Mouse (Mus musculus) ES-E14 (cell line): Measurements from ENCODE around the gene Akt2. TPM values are rescaled to one million over a fixed set of nuclear protein-coding genes. Genes with fewer than 3 reads are reported as not detected.

ENCODE experiments used
- DNase-seq: peaks from one replicate; pipeline ENCODE4 v3.0.0-alpha.2; 2013; ENCODE audit warnings: low read depth, low spot score
- H3K27ac ChIP-seq: 2 replicates; pipeline ENCODE4 v1.5.1; 2012; ENCODE audit warnings: low read depth, mild to moderate bottlenecking, low read length, moderate library complexity, mixed read lengths; ENCODE audit not compliant: poor library complexity, insufficient read depth, severe bottlenecking
- H3K36me3 ChIP-seq: 2 replicates; pipeline ENCODE4 v1.6.1; 2012; ENCODE audit warnings: mild to moderate bottlenecking, low read length, moderate library complexity, mixed read lengths; ENCODE audit not compliant: control insufficient read depth, poor library complexity, insufficient read depth, severe bottlenecking
- H3K4me1 ChIP-seq, 2 experiments: fragments of 150-350 bp in 1 of 2; sonication (generic) in 1 of 2; 2 replicates each; pipeline ENCODE4 v1.6.1; 2012; ENCODE audit warnings: low read length in 2 of 2, mild to moderate bottlenecking in 1 of 2, mixed read lengths in 1 of 2; ENCODE audit not compliant: control insufficient read depth in 2 of 2, insufficient read depth in 2 of 2, poor library complexity in 1 of 2
- H3K4me3 ChIP-seq, 2 experiments: fragments of 150-350 bp in 1 of 2; sonication (generic) in 1 of 2; 2 replicates each; pipeline ENCODE4 v1.5.1; 2012; ENCODE audit warnings: low read length in 2 of 2, low read depth in 1 of 2, mild to moderate bottlenecking in 1 of 2, mixed read lengths in 1 of 2; ENCODE audit not compliant: insufficient read depth in 1 of 2, poor library complexity in 1 of 2, severe bottlenecking in 1 of 2
- H3K9ac ChIP-seq: 2 replicates; pipeline ENCODE4 v1.6.1; 2012; ENCODE audit warnings: low read depth, mild to moderate bottlenecking, low read length, mixed read lengths; ENCODE audit not compliant: poor library complexity, insufficient read depth, severe bottlenecking
- H3K9me3 ChIP-seq: fragments of 150-350 bp; sonication (generic); 2 replicates; pipeline ENCODE4 v1.6.1; 2012; ENCODE audit warnings: low read depth, mild to moderate bottlenecking, low read length; ENCODE audit not compliant: control insufficient read depth, insufficient read depth
- CHD2 ChIP-seq: IDR thresholded peaks from 2 replicates; pipeline ENCODE4 v1.6.1; 2014; ENCODE audit warnings: mild to moderate bottlenecking, low read depth, low read length, inconsistent platforms
- HCFC1 ChIP-seq: IDR thresholded peaks from 2 replicates; pipeline ENCODE4 v1.6.1; 2012; ENCODE audit warnings: low read length, inconsistent platforms, borderline replicate concordance; ENCODE audit not compliant: insufficient read depth
- MAFK ChIP-seq: IDR thresholded peaks from 2 replicates; pipeline ENCODE4 v1.6.1; 2014; ENCODE audit warnings: mild to moderate bottlenecking, low read depth, low read length, inconsistent platforms; ENCODE audit not compliant: insufficient read depth
- ZC3H11A ChIP-seq: IDR thresholded peaks from 2 replicates; pipeline ENCODE4 v1.6.1; 2012; ENCODE audit warnings: low read depth, mild to moderate bottlenecking, inconsistent platforms, low read length, borderline replicate concordance
- ZNF384 ChIP-seq: IDR thresholded peaks from 2 replicates; pipeline ENCODE4 v1.6.1; 2012; ENCODE audit warnings: low read depth, low read length, inconsistent platforms
- in situ Hi-C, 2 experiments: fragments of 600-800 bp; cut with MboI; formaldehyde crosslinking; loops; one replicate each; pipeline ENCODE4 v1.15.1; 2025; ENCODE audit warnings: low sequenced_read_pairs in 2 of 2, inconsistent platforms in 1 of 2; ENCODE audit not compliant: unreplicated experiment in 2 of 2
- total RNA-seq: library from RNA; depleted of rRNA; stranded (reverse); fragments of 300-350 nt; gene quantifications from 2 replicates; pipeline ENCODE4 v1.2.3, GENCODE M21; 2012

Akt2 gene
- total RNA-seq, 1 experiment = 44.8 TPM

DNA sequence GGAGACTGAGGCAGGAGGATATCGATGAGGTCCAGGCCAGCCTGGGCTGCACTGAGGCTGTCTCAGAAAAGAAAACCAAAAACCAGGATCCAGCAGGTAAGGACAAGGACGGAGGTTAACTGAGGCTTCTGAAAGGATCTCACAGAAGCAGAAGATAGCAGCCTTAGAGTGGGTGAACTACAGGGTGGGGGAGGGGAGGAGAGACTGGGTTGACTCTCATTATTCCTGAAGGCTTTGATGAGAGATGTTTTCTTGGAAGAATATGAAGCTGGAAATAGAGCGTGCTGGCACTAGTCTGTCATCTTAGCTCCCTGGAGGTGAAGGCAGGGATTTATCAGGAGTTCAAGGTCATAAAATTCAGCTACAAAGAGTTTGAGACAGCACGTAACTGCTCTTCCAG is 47.5 kb upstream of the Akt2 start:
- Histone ChIP-seq H3K27ac (no peak overlapping the region), H3K9me3 (no peaks in the 10 kb centered on the region), H3K4me3 (no peak overlapping the region), H3K36me3 (peaks cover 23% of the 10 kb centered on the region; the same call in 1 of the 2 replicates), H3K4me1 (peaks cover 3 to 15% of the 10 kb centered on the region in 2 experiments; a peak in 3 of 4 replicates), H3K9ac (no peak overlapping the region)
- no peak for TF ChIP-seq CHD2
- no peak for TF ChIP-seq ZC3H11A
- no peak for TF ChIP-seq HCFC1
- no peak for TF ChIP-seq MAFK
- no peak for TF ChIP-seq ZNF384
- DNase-seq = no peak
- in situ Hi-C loops = no loop called here

DNA sequence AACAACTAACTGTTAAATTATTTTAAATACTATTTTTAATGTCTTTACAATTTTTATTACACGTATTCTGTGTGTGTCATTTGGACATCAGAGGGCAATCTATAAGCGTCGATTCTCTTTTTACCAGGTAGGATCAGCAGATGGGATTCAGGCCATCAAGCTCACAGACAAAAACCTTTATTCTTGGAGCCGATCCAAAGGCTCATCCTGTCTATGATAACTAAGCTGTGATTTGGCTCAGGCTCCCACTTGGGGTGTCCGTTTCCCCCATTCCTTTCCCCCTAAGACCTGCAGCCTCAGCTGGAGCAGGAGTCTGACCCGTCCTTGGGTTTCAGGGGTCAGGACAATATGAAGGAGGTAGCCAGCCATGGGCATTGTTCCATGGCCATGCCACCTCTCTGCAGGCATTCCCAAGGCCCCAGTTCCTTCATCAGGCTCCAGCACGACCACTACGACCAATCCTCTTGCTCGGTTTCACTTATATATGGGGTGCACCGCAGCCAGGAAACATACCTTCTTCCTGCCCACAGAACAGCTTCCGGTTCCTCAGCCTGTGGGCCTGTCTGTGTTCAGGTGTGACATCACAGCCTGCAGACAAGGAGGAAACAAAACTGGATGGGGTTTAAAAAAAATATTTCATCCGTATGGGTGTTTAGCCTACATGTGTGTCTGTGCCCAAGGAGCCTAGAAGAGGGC is 46.5 kb upstream of the Akt2 start:
- Histone ChIP-seq H3K9me3 (no peaks in the 10 kb centered on the region), H3K9ac (no peak overlapping the region), H3K4me1 (peaks cover 3 to 17% of the 10 kb centered on the region in 2 experiments; a peak in 3 of 4 replicates), H3K36me3 (peaks cover 17% of the 10 kb centered on the region; the same call in 1 of the 2 replicates), H3K27ac (no peak overlapping the region), H3K4me3 (no peak overlapping the region)
- DNase-seq = no peak
- TF ChIP-seq ZC3H11A (no peak), MAFK (no peak), ZNF384 (no peak), HCFC1 (no peak), CHD2 (no peak)
- in situ Hi-C loops = no loop called here

DNA sequence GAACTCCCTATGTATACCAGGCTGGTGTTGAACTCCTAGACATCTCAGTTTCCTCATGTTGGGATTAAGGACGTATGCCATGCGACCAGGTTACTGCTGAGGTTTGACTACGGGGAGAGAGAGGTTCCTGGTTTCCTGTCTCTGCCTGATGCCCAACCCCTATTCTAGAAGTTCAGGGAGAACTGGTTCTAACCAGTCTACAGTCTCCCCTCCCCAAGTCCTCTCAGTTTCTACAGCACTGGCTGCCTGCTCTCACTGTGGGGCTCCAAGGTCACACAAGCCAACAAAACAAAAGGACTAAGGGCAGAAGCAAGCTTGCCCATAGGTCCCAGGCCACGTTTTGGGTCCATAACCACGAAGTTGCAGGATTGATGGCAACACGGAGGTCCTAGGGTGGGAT is 41.8 kb upstream of the Akt2 start:
- DNase-seq = peak; percentile 69
- Histone ChIP-seq H3K9ac (peak overlapping the region; percentile 64; the same call in 1 of the 2 replicates), H3K36me3 (0 out of 2 replicates have a peak, but pooled peaks cover 2% of the 10 kb centered on the region), H3K4me1 (peaks cover 4 to 12% of the 10 kb centered on the region in 2 experiments; a peak in 3 of 4 replicates), H3K27ac (peak overlapping the region; percentile 79), H3K4me3 (no peak overlapping the region), H3K9me3 (no peaks in the 10 kb centered on the region)
- TF ChIP-seq CHD2 (no peak), HCFC1 (no peak), ZC3H11A (no peak), MAFK (no peak), ZNF384 (no peak)
- in situ Hi-C loops = no loop called here

DNA sequence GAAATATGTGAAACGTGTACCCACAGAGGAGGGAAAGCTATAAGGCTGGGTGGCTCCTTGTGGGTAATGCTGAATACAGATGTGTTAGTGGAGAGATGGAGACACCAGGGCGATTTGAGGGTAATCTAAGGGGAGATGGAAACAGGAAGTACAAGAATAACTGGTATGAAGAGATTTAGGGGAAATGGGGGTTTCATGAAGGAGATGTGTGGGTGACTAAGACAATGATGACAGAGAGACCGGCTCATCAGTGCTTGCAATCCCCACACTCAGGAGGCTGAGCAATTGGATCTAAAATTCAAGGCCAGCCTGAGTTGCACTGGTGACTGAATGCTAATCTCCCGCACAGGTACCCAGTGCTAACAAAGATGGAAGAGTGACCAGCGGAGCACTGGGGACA is 39.3 kb upstream of the Akt2 start:
- H3K4me3 ChIP-seq = peak overlapping the region; percentile 84 to 88; a peak in 3 of 4 replicates
- H3K36me3 ChIP-seq = peaks cover 11% of the 10 kb centered on the region; the same call in 1 of the 2 replicates
- no peaks in the 10 kb centered on the region for H3K9me3 ChIP-seq
- H3K27ac ChIP-seq = no peak overlapping the region
- peak overlapping the region; percentile 14; the same call in 1 of the 2 replicates for H3K9ac ChIP-seq
- H3K4me1 ChIP-seq = peaks cover 4 to 18% of the 10 kb centered on the region in 2 experiments; a peak in 3 of 4 replicates
- in situ Hi-C loops = no loop called here
- no peak for DNase-seq
- TF ChIP-seq HCFC1 = no peak
- TF ChIP-seq CHD2 = no peak
- TF ChIP-seq ZC3H11A = no peak
- TF ChIP-seq MAFK = no peak
